Mouse (Mus musculus): Measurements from ENCODE around the gene Cacnb2. TPM values are rescaled to one million over a fixed set of nuclear protein-coding genes. Genes with fewer than 3 reads are reported as not detected.
A peak's percentile ranks its signal among the peaks of the same experiment; 100 is the strongest.

Cacnb2 gene
- polyA plus RNA-seq, 1 experiment from 2014 or later = 2.8 TPM

GRCm38 (mm10) chr2:15008072-15008471, 405.2 kb downstream of the Cacnb2 start:
- Histone ChIP-seq H3K4me2 (no peak overlapping the region), H3K4me3 (no peak overlapping the region), H3K9ac (no peak overlapping the region), H3K4me1 (no peaks in the 10 kb centered on the region), H3K27me3 (no peaks in the 10 kb centered on the region), H3K9me3 (no peaks in the 10 kb centered on the region), H3K27ac (no peak overlapping the region), H3K36me3 (0 out of 2 replicates have a peak, but pooled peaks cover 4% of the 10 kb centered on the region)
- ATAC-seq (ENCODE audit: insufficient number of reproducible peaks, low FRiP score, low TSS enrichment, low read depth) = no peak
- 97% methylated on average over 1 of the region's 1 CpGs for WGBS

- no peaks in the 10 kb centered on the region for H3K9me3 ChIP-seq
Measured at GRCm38 (mm10) chr2:15026817-15027216, 423.9 kb downstream of the Cacnb2 start.

DNA sequence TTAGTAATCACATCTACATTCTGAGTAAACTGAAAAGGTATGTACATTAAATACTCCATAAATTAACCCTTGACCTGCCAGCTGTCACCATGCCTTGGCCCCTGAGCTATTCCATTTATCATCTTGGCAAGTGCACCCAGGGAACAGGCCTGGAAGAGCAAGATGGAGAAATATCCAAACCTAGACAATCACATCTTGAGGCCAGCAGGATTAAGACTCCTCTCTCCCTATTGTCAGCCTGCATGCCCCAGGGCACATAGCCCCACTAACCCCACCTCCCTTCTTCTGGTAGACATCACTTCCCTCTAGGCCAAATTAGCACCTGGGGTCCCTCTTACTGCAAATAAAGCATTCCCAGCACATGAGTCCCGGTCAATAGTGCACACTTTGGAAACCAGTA, 424.9 kb downstream of the Cacnb2 start:
- ATAC-seq (ENCODE audit: insufficient number of reproducible peaks, low FRiP score, low TSS enrichment, low read depth) = no peak
- Histone ChIP-seq H3K4me3 (no peak overlapping the region), H3K27ac (no peak overlapping the region), H3K4me1 (no peaks in the 10 kb centered on the region), H3K9ac (no peak overlapping the region), H3K9me3 (no peaks in the 10 kb centered on the region), H3K4me2 (no peak overlapping the region), H3K36me3 (no peaks in the 10 kb centered on the region; the same call in 1 of the 2 replicates), H3K27me3 (no peaks in the 10 kb centered on the region)
- 89% methylated on average over 1 of the region's 1 CpGs for WGBS

More at GRCm38 (mm10) chr2:15026817-15027216, 423.9 kb downstream of the Cacnb2 start:
- Histone ChIP-seq H3K27ac (0 out of 2 replicates have a peak overlapping the region, but pooled peaks have one; percentile 47), H3K4me1 (no peaks in the 10 kb centered on the region), H3K9ac (no peak overlapping the region), H3K36me3 (no peaks in the 10 kb centered on the region; the same call in 1 of the 2 replicates), H3K27me3 (no peaks in the 10 kb centered on the region), H3K4me2 (no peak overlapping the region), H3K4me3 (no peak overlapping the region)
- 74% methylated on average over 3 of the region's 3 CpGs for WGBS
- ATAC-seq (ENCODE audit: insufficient number of reproducible peaks, low FRiP score, low TSS enrichment, low read depth) = no peak

Other genes with a start within 250 kb of the Cacnb2 start
- gene Slc39a12, start 214.8 kb upstream of the Cacnb2 start, polyA plus RNA-seq (2015; fragmentation: Nextera tagmentation; extraction: Ambion mirVana) = 0.10 and 0.19 TPM in 2 replicates